Comparison of ENCODE assay signal across 14 mouse cellular contexts in genomic region chr4:136214828-136215227, GRCm38 (mm10).
"Had no signal": no experiment of that assay in that cellular context is flagged by ENCODE, and none has a peak within 500 bp of the region (broad histone marks: within the 10 kb centered on the region; RNA-seq: fewer than 3 reads in every experiment).

No protein-coding gene starts in this region.

- H3K4me2 ChIP-seq: limb, embryonic 12.5 days; lung, embryonic 14.5 days; neural tube, embryonic 15.5 days had no signal

- H3K27ac ChIP-seq: limb, embryonic 12.5 days; neural tube, embryonic 15.5 days had no signal

- H3K9me3 ChIP-seq: limb, embryonic 12.5 days; midbrain, embryonic 10.5 days; neural tube, embryonic 15.5 days had no signal

- H3K36me3 ChIP-seq: midbrain, embryonic 10.5 days; neural tube, embryonic 15.5 days had no signal

- DNase-seq: layer of hippocampus, adult 9-11 months; layer of hippocampus, postnatal 36 days; lung, embryonic 14.5 days; lung, postnatal 10 days; lung, postnatal 4 days; midbrain, embryonic 14.5 days; right cerebral cortex, adult 18-20 months; right cerebral cortex, postnatal 25 days; thymus, adult 18-20 months; thymus, postnatal 36 days had no signal

- H3K4me3 ChIP-seq: limb, embryonic 12.5 days; midbrain, embryonic 10.5 days; myocyte; neural tube, embryonic 15.5 days had no signal

- H3K9ac ChIP-seq: limb, embryonic 12.5 days; lung, embryonic 14.5 days; neural tube, embryonic 15.5 days had no signal

- H3K27me3 ChIP-seq: neural tube, embryonic 15.5 days had no signal
